Mouse (Mus musculus) liver, embryonic 14.5 days (tissue): ENCODE measurements around the gene Fgd3. TPM values are rescaled to one million over a fixed set of nuclear protein-coding genes. Genes with fewer than 3 reads are reported as not detected.

Experiments used
- ATAC-seq: fragments of 200-750 bp; cut with Nextera tagmentation; 2 replicates; pipeline ENCODE4 v1.8.0; 2017; ENCODE audit warnings: moderate number of reproducible peaks, mild to moderate bottlenecking, moderate library complexity; ENCODE audit not compliant: insufficient read depth
- DNase-seq, 3 experiments: peaks; one replicate each; pipeline ENCODE4 v3.0.0-alpha.2; 2012 to 2013; ENCODE audit warnings: low read depth in 3 of 3, low spot score in 3 of 3
- H3K27ac ChIP-seq: fragments of 300-500 bp; sonication (generic); 2 replicates; pipeline ENCODE4 v1.5.1; 2014; ENCODE audit warnings: moderate library complexity, mild to moderate bottlenecking, control low read depth, inconsistent platforms
- H3K27me3 ChIP-seq: fragments of 300-500 bp; sonication (generic); 2 replicates; pipeline ENCODE4 v1.6.1; 2014; ENCODE audit warnings: mild to moderate bottlenecking, low read length, moderate library complexity; ENCODE audit not compliant: control insufficient read depth, insufficient read depth
- H3K36me3 ChIP-seq: fragments of 300-500 bp; sonication (generic); replicated peaks from 2 replicates; pipeline ENCODE4 v1.6.1; 2014; ENCODE audit warnings: low read depth; ENCODE audit not compliant: control insufficient read depth, insufficient read depth
- H3K4me1 ChIP-seq, 2 experiments: fragments of 200-500 bp in 1 of 2; fragments of 300-500 bp in 1 of 2; sonication (generic) in 1 of 2; replicated peaks; 2 replicates each; pipeline ENCODE4 v1.6.1; 2012 to 2014; ENCODE audit warnings: antibody characterized with exemption in 1 of 2, inconsistent platforms in 1 of 2, low read length in 1 of 2; ENCODE audit not compliant: control insufficient read depth in 2 of 2, insufficient read depth in 2 of 2
- H3K4me2 ChIP-seq: fragments of 300-500 bp; sonication (generic); 2 replicates; pipeline ENCODE4 v1.6.1; 2014; ENCODE audit warnings: low read depth, mild to moderate bottlenecking, control low read depth, moderate library complexity
- H3K4me3 ChIP-seq, 2 experiments: fragments of 200-500 bp in 1 of 2; fragments of 300-500 bp in 1 of 2; sonication (generic) in 1 of 2; 2 replicates each; pipeline ENCODE4 v1.5.1; 2012 to 2014; ENCODE audit warnings: low read depth in 2 of 2, low read length in 2 of 2, mild to moderate bottlenecking in 2 of 2, control low read depth in 1 of 2, inconsistent platforms in 1 of 2, moderate library complexity in 1 of 2; ENCODE audit not compliant: insufficient read depth in 1 of 2
- H3K9ac ChIP-seq: fragments of 300-500 bp; sonication (generic); replicated peaks from 2 replicates; pipeline ENCODE4 v1.6.1; 2014; ENCODE audit warnings: mild to moderate bottlenecking, control low read depth, moderate library complexity
- H3K9me3 ChIP-seq: fragments of 300-500 bp; sonication (generic); 2 replicates; pipeline ENCODE4 v1.6.1; 2016; ENCODE audit warnings: low read length, mixed read lengths; ENCODE audit not compliant: control insufficient read depth
- CTCF ChIP-seq: IDR thresholded peaks from 2 replicates; pipeline ENCODE4 v1.5.1; 2016; ENCODE audit warnings: antibody characterized with exemption, low read depth, control low read depth
- EP300 ChIP-seq: IDR thresholded peaks from 2 replicates; pipeline ENCODE4 v1.6.1; 2016; ENCODE audit warnings: antibody characterized with exemption, low read depth
- WGBS: fragments of 180-500 bp; shearing (Covaris S2); extraction: QIAGEN DNeasy Blood & Tissue Kit; methylation state at CpG from one replicate; pipeline ENCODE4 v1.1.7; 2014; ENCODE audit not compliant: insufficient replicate concordance; 5-methylcytosine and 5-hydroxymethylcytosine counted together
- polyA plus RNA-seq, 2 experiments: library from polyadenylated mRNA; depleted of rRNA in 1 of 2; stranded (reverse) in 1 of 2; unstranded in 1 of 2; fragments of >200 nt; fragmentation: Nextera tagmentation in 1 of 2; extraction: Ambion mirVana in 1 of 2; gene quantifications; 2 replicates each; pipeline versions ENCODE4 v1.2.1 to v1.2.3; 2012 to 2014

Fgd3 gene
- polyA plus RNA-seq, 2 experiments: 0.11 to 0.64 TPM

DNA sequence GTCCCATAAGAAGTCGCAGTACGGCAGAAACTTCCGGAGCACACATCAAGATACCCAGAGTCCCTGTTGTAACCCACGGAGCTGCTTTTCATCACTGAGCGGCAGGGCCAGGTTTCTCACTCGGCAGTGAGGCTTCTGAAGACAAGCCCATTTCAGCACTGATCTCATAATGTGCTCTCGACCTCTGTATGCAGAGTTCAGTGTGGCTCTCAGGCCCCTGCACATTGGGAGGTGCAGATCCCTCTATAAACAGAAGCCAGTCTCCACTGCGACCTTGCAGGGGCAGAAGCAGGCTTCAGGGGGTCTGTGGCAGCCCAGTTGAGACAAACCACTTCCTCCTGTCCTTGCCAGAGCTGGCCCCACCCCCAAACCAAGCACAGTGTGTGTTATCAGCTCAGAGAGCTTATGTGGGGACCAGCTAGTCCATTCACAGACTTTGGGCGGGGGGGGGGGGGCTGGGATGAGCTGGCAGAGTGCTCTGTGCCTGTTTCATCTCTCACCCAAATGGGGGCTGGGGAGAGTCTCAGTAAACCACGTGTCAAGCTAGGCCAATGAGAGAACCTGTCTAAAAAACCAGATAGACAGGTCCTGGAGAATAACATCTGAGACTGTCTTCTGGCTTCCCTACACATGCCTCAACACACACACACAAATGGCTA is 12.7 kb downstream of the Fgd3 start:
- Histone ChIP-seq H3K9ac (no peak overlapping the region), H3K36me3 (no peaks in the 10 kb centered on the region), H3K4me2 (peak overlapping the region; percentile 51), H3K27ac (peak overlapping the region; percentile 14; the same call in 1 of the 2 replicates), H3K4me3 (peak overlapping the region; percentile 9 to 54), H3K9me3 (no peaks in the 10 kb centered on the region), H3K27me3 (no peaks in the 10 kb centered on the region), H3K4me1 (peaks cover 0 to 30% of the 10 kb centered on the region in 2 experiments; a peak in 2 of 4 replicates)
- ATAC-seq (peak; percentile 79), DNase-seq (peak; percentile 30 to 47 (median 34))
- WGBS: 2% methylated on average over 10 of the region's 10 CpGs
- TF ChIP-seq EP300: no peak
- no peak for TF ChIP-seq CTCF

DNA sequence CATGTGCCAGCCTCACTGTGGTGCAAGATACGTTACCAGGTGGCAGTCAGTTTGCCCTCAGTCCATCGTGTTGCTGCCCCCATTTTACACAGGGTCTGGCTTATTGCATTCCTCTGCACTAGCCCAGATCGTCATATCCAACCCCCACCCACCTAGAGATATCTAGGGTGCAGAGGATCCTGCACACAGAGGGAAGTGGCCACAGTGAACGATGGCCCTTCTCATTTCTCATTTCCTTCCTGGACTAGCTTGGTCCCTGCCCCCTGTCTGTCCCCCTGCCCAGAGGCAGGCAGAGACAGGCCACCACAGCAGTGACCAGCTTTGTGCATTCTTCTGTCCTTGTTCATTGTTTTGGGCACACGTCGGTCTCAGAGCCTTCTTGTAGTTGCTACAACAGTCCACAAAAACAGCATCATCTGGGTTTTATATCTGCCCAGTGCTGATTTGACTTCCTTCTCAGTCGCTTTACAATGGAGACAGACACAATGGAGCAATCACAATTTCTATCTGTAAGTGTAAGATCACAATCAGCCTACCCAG is 13.3 kb downstream of the Fgd3 start:
- Histone ChIP-seq H3K4me3 (peak overlapping the region; percentile 9 to 54; a peak in 3 of 4 replicates), H3K4me2 (peak overlapping the region; percentile 51), H3K36me3 (no peaks in the 10 kb centered on the region), H3K27me3 (no peaks in the 10 kb centered on the region), H3K9me3 (no peaks in the 10 kb centered on the region), H3K9ac (no peak overlapping the region), H3K27ac (peak overlapping the region; percentile 14; the same call in 1 of the 2 replicates), H3K4me1 (peaks cover 0 to 30% of the 10 kb centered on the region in 2 experiments; a peak in 2 of 4 replicates)
- WGBS: 15% methylated on average over 7 of the region's 7 CpGs
- TF ChIP-seq CTCF (0 out of 2 replicates have a peak, but pooled peaks have one; percentile 2), EP300 (no peak)
- DNase-seq (no peak), ATAC-seq (no peak)

DNA sequence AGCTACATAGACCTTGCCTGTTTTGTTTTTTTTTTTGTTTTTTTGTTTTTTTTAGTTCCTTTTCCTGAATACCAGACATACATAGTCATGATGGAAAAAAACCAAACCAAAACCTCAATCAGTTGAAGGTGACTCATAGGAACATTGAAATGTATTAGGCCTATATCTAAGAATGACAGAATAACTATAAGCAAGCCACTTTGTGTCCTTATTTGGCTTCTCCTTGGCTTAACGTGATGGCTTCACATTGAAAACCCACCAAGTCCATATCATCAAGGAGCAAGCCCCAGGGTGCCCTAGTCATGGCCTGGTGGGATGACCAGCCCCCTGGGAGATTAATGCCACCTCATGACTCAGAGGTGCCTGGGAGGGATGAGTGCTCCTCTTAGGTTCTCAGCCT is 19.3 kb downstream of the Fgd3 start:
- peaks cover 0 to 15% of the 10 kb centered on the region in 2 experiments; a peak in 2 of 4 replicates for H3K4me1 ChIP-seq
- ATAC-seq (no peak), DNase-seq (no peak)
- no peaks in the 10 kb centered on the region for H3K27me3 ChIP-seq
- H3K36me3 ChIP-seq: no peaks in the 10 kb centered on the region
- no peak overlapping the region for H3K4me3 ChIP-seq
- WGBS: 59% methylated on average over 1 of the region's 1 CpGs
- no peak overlapping the region for H3K9ac ChIP-seq
- no peaks in the 10 kb centered on the region for H3K9me3 ChIP-seq
- TF ChIP-seq CTCF: no peak
- no peak for TF ChIP-seq EP300
- no peak overlapping the region for H3K4me2 ChIP-seq
- no peak overlapping the region for H3K27ac ChIP-seq

DNA sequence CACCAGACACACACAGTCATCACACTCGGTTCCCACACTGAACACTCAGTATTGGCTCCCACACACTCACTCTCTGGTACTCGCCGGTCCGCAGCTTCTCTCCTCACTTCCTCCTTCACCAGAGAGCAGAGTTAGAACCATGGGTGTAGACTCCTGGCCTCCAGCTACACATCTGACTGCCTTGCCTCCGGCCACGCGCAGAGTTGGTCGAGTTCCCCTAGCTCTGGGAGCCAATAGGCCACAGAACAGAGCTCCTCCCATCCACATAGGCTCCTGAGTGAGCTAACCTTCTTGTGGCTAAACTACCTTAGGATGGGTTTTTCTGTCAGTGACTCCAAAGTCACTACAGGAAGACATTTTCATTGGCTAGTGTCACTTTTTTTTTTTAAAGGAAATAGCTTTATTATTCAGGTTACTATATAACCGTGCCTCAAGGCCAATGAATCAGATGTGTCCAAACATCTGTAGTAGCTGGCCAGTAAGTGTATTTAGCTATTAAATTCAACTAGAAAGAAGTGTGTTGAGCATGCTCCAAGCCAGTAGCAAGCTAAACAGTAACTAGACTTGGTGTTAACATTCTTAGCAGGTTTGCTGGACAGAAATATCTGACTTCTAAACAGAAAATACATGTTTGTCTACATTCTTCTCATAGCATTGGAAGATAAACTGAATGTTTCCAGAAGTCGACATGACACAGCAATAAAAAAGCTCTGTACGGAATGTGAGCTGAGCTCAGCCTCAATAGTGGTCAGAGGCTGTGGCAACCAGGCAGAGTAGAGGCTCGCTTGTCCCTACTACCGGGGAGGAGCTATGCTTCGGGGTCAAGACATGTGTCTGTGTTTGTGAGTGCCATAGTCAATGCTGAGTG is 21.4 kb downstream of the Fgd3 start:
- ATAC-seq (no peak), DNase-seq (no peak)
- WGBS: 38% methylated on average over 14 of the region's 14 CpGs
- Histone ChIP-seq H3K9ac (no peak overlapping the region), H3K4me3 (no peak overlapping the region), H3K9me3 (no peaks in the 10 kb centered on the region), H3K4me1 (peaks cover 0 to 11% of the 10 kb centered on the region in 2 experiments; a peak in 2 of 4 replicates), H3K27ac (no peak overlapping the region), H3K36me3 (no peaks in the 10 kb centered on the region), H3K4me2 (no peak overlapping the region), H3K27me3 (no peaks in the 10 kb centered on the region)
- TF ChIP-seq CTCF: no peak
- TF ChIP-seq EP300: no peak
